20 mouse cellular contexts compared by ENCODE assay signal in the genomic region with DNA sequence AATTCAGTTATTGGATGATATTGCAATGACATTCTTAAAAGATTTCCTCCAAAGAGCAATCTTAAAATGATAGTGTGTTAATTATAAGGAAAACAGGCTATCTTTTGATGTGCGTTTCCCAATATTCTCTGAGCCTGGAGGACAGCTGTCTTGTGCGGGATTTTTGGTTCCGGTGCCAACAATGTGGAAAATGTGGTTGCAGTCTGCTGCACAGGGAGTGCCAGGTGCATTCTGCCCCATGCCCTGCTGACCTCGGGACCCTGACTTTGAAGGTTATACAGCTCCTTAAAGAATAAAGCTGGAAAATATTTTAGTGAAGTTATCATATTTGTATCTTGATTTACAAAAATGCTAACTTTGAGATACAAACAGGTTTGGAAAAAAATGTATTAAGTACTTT.
DNase-seq lines count a peak whose midpoint lies in the region; ATAC-seq and TF ChIP-seq lines count a peak whose summit lies in the region.
"Had no signal": no experiment of that assay in that cellular context is flagged by ENCODE, and none has a peak within 500 bp of the region (broad histone marks: within the 10 kb centered on the region; RNA-seq: fewer than 3 reads in every experiment).

No protein-coding gene starts in this region.

- H3K36me3 ChIP-seq in forebrain, embryonic 15.5 days: peaks cover 33% of the 10 kb centered on the region
- peaks cover 27% of the 10 kb centered on the region for H3K36me3 ChIP-seq in forebrain, embryonic 12.5 days (replicated peaks)
- peaks cover 18% of the 10 kb centered on the region for H3K36me3 ChIP-seq in myocyte (ENCODE audit: control insufficient read depth, insufficient read depth)
- H3K36me3 ChIP-seq in lung, postnatal 0 days (ENCODE audit: insufficient read depth, low read length): peaks cover 16% of the 10 kb centered on the region; the same call in 1 of the 2 replicates

- peak overlapping the region; percentile 50; the same call in 1 of the 2 replicates for H3K27ac ChIP-seq in forebrain, embryonic 15.5 days (replicated peaks)
- no peak overlapping the region for H3K27ac ChIP-seq in forebrain, embryonic 12.5 days
- peak overlapping the region; percentile 43; the same call in 1 of the 2 replicates for H3K27ac ChIP-seq in layer of hippocampus, adult 2 months
- no peak overlapping the region for H3K27ac ChIP-seq in lung, postnatal 0 days (ENCODE audit: low read length)
- H3K27ac ChIP-seq: embryonic facial prominence, embryonic 13.5 days; embryonic facial prominence, embryonic 15.5 days had no signal

- H3K79me2 ChIP-seq in myocyte (ENCODE audit: control insufficient read depth, insufficient read depth): no peaks in the 10 kb centered on the region

- H3K4me3 ChIP-seq in forebrain, embryonic 15.5 days: no peak overlapping the region
- H3K4me3 ChIP-seq in forebrain, embryonic 12.5 days (replicated peaks): no peak overlapping the region
- no peak overlapping the region for H3K4me3 ChIP-seq in layer of hippocampus, adult 2 months
- no peak overlapping the region for H3K4me3 ChIP-seq in myocyte
- H3K4me3 ChIP-seq in lung, postnatal 0 days (ENCODE audit: low read depth, low read length): no peak overlapping the region
- H3K4me3 ChIP-seq: embryonic facial prominence, embryonic 13.5 days; embryonic facial prominence, embryonic 15.5 days; erythroblast, embryonic 14.5 days; forebrain, embryonic 10.5 days had no signal

- H3K4me1 ChIP-seq in forebrain, embryonic 15.5 days: peaks cover 28% of the 10 kb centered on the region
- H3K4me1 ChIP-seq in forebrain, embryonic 12.5 days: peaks cover 13% of the 10 kb centered on the region
- no peaks in the 10 kb centered on the region for H3K4me1 ChIP-seq in lung, postnatal 0 days (ENCODE audit: insufficient read depth, low read depth, low read length)
- H3K4me1 ChIP-seq: embryonic facial prominence, embryonic 13.5 days; embryonic facial prominence, embryonic 15.5 days had no signal

- peak; percentile 56 to 65 for DNase-seq in cerebellum, postnatal 14 days
- no peak for DNase-seq in cerebellum, adult 9-10 months
- no peak for DNase-seq in layer of hippocampus, adult 2 months (ENCODE audit: low spot score in 2 of 2)
- DNase-seq in layer of hippocampus, adult 8-10 months (ENCODE audit: low spot score in 2 of 2): no peak
- no peak for DNase-seq in lung, postnatal 0 days (ENCODE audit: low spot score)
- DNase-seq: adrenal gland, adult 2 months; adrenal gland, postnatal 10 days; adrenal gland, postnatal 25 days; cerebellum, adult 11 months; cerebellum, adult 2 months; cerebellum, adult 9-11 months; cerebellum, postnatal 36 days; embryo, embryonic 11 days had no signal

- no peak overlapping the region for H3K4me2 ChIP-seq in forebrain, embryonic 15.5 days (replicated peaks)
- H3K4me2 ChIP-seq in forebrain, embryonic 12.5 days: no peak overlapping the region
- no peak overlapping the region for H3K4me2 ChIP-seq in myocyte (ENCODE audit: low read depth)
- no peak overlapping the region for H3K4me2 ChIP-seq in lung, postnatal 0 days (replicated peaks; ENCODE audit: low read depth, low read length)
- H3K4me2 ChIP-seq: embryonic facial prominence, embryonic 13.5 days; embryonic facial prominence, embryonic 15.5 days had no signal

- no peak for TF ChIP-seq CTCF in layer of hippocampus, adult 2 months (conservative IDR thresholded peaks at IDR 0.05)
- TF ChIP-seq CTCF in lung, postnatal 0 days (IDR thresholded peaks at IDR 0.05): no peak

- ATAC-seq in forebrain, embryonic 15.5 days (replicated peaks): no peak
- ATAC-seq in forebrain, embryonic 12.5 days (ENCODE audit: low FRiP score): no peak
- ATAC-seq in lung, postnatal 0 days: no peak

- H3K27me3 ChIP-seq in forebrain, embryonic 15.5 days: no peaks in the 10 kb centered on the region
- no peaks in the 10 kb centered on the region for H3K27me3 ChIP-seq in forebrain, embryonic 12.5 days
- no peaks in the 10 kb centered on the region for H3K27me3 ChIP-seq in myocyte (ENCODE audit: control insufficient read depth, insufficient read depth, insufficient read length)
- H3K27me3 ChIP-seq in lung, postnatal 0 days (replicated peaks; ENCODE audit: insufficient read depth, low read length): no peaks in the 10 kb centered on the region
- H3K27me3 ChIP-seq: embryonic facial prominence, embryonic 13.5 days; embryonic facial prominence, embryonic 15.5 days had no signal

- 58% methylated on average over 4 of the region's 4 CpGs for WGBS in forebrain, embryonic 15.5 days
- 84% methylated on average over 4 of the region's 4 CpGs for WGBS in forebrain, embryonic 12.5 days
- WGBS in lung, postnatal 0 days: 87% methylated on average over 4 of the region's 4 CpGs

- H3ac ChIP-seq in myocyte (ENCODE audit: control insufficient read depth, insufficient read length): no peak overlapping the region

- H3K9ac ChIP-seq in forebrain, embryonic 15.5 days (replicated peaks): no peak overlapping the region
- H3K9ac ChIP-seq in forebrain, embryonic 12.5 days: no peak overlapping the region
- H3K9ac ChIP-seq in lung, postnatal 0 days (replicated peaks; ENCODE audit: low read depth): no peak overlapping the region
- H3K9ac ChIP-seq: embryonic facial prominence, embryonic 13.5 days; embryonic facial prominence, embryonic 15.5 days had no signal

- no peak for TF ChIP-seq POLR2A in myocyte (IDR thresholded peaks at IDR 0.05; ENCODE audit: insufficient read length, low read depth)

- no peaks in the 10 kb centered on the region for H3K9me3 ChIP-seq in forebrain, embryonic 15.5 days
- H3K9me3 ChIP-seq in forebrain, embryonic 12.5 days: no peaks in the 10 kb centered on the region
- no peaks in the 10 kb centered on the region for H3K9me3 ChIP-seq in lung, postnatal 0 days (ENCODE audit: low read length)
- H3K9me3 ChIP-seq: embryonic facial prominence, embryonic 13.5 days; embryonic facial prominence, embryonic 15.5 days; forebrain, embryonic 10.5 days had no signal

- TF ChIP-seq EP300 in lung, postnatal 0 days (IDR thresholded peaks at IDR 0.05): no peak

TF ChIP-seq in myocyte, 11 proteins besides CTCF, POLR2A, EP300 and RAD21:
- TF ChIP-seq USF1 (IDR thresholded peaks at IDR 0.05; ENCODE audit: low read depth): no peak
- TF ChIP-seq MYOD1 (IDR thresholded peaks at IDR 0.05; ENCODE audit: control insufficient read depth in 1 of 3, insufficient read length in 2 of 3, low read depth in 2 of 3): peak in 2 of 3 experiments; percentile 75 to 76
- TF ChIP-seq MYOG (IDR thresholded peaks at IDR 0.05; ENCODE audit: control insufficient read depth in 1 of 3, insufficient read depth in 1 of 3, insufficient read length in 2 of 3, low read depth in 2 of 3): peak in 2 of 3 experiments; percentile 20 to 68

Comparison
In these comparisons a context has a peak if more than half of its experiments do, and no peak if none do; other contexts are left out.
1. DNase-seq: peak in cerebellum, postnatal 14 days (2 of 2); none in cerebellum, adult 9-10 months (single experiment), layer of hippocampus, adult 2 months (0 of 2), layer of hippocampus, adult 8-10 months (0 of 2) and lung, postnatal 0 days (single experiment).
2. H3K27ac ChIP-seq: peak in forebrain, embryonic 15.5 days (single experiment) and layer of hippocampus, adult 2 months (single experiment); none in forebrain, embryonic 12.5 days (single experiment) and lung, postnatal 0 days (single experiment).